Mouse (Mus musculus): ENCODE measurements around the gene Lcn12.

Lcn12 gene

GRCm38 (mm10) chr2:25497846-25498575, 4.3 kb upstream of the Lcn12 start:
- in situ Hi-C loops (cut with MboI, MseI) = no loop called here

GRCm38 (mm10) chr2:25496462-25496861, 2.8 kb upstream of the Lcn12 start:
- in situ Hi-C loops (cut with MboI, MseI) = no loop called here

GRCm38 (mm10) chr2:25492988-25493387, 723 bp downstream of the Lcn12 start:
- in situ Hi-C loops (cut with MboI, MseI) = loop anchor here (5.0 kb wide), 1 partner anchor 1079 kb away; no protein-coding TSS in a partner anchor

GRCm38 (mm10) chr2:25488671-25489068, 5.0 kb downstream of the Lcn12 start:
- in situ Hi-C loops (cut with MboI, MseI) = no loop called here

- in situ Hi-C loops (cut with MboI, MseI) = no loop called here
Observed at GRCm38 (mm10) chr2:25487965-25488670, 5.6 kb downstream of the Lcn12 start.

GRCm38 (mm10) chr2:25484901-25485647, 8.6 kb downstream of the Lcn12 start:
- in situ Hi-C loops (cut with MboI, MseI) = no loop called here

- in situ Hi-C loops (cut with MboI, MseI) = no loop called here
Observed at GRCm38 (mm10) chr2:25482969-25483368, 10.7 kb downstream of the Lcn12 start.

- in situ Hi-C loops (cut with MboI, MseI) = no loop called here
Observed at GRCm38 (mm10) chr2:25480541-25480940, 13.2 kb downstream of the Lcn12 start.

GRCm38 (mm10) chr2:25479551-25480311, 14.0 kb downstream of the Lcn12 start:
- in situ Hi-C loops (cut with MboI, MseI) = no loop called here

GRCm38 (mm10) chr2:25477967-25478675, 15.6 kb downstream of the Lcn12 start:
- in situ Hi-C loops (cut with MboI, MseI) = no loop called here

- in situ Hi-C loops (cut with MboI, MseI) = no loop called here
Observed at GRCm38 (mm10) chr2:25477541-25477940, 16.2 kb downstream of the Lcn12 start.

GRCm38 (mm10) chr2:25472550-25472949, 21.2 kb downstream of the Lcn12 start:
- in situ Hi-C loops (cut with MboI, MseI) = no loop called here

GRCm38 (mm10) chr2:25469969-25470368, 23.7 kb downstream of the Lcn12 start, which contains the start of gene Ptgds:
Ptgds (minus strand) TSS chr2:25470046.
- in situ Hi-C loops (cut with MboI, MseI) = no loop called here

- in situ Hi-C loops (cut with MboI, MseI) = no loop called here
Observed at GRCm38 (mm10) chr2:25468962-25469915, 24.5 kb downstream of the Lcn12 start.

GRCm38 (mm10) chr2:25467606-25468303, 26.0 kb downstream of the Lcn12 start:
- in situ Hi-C loops (cut with MboI, MseI) = no loop called here

- in situ Hi-C loops (cut with MboI, MseI) = no loop called here
Observed at GRCm38 (mm10) chr2:25465816-25466635, 27.7 kb downstream of the Lcn12 start.

- in situ Hi-C loops (cut with MboI, MseI) = no loop called here
Observed at GRCm38 (mm10) chr2:25465256-25465655, 28.5 kb downstream of the Lcn12 start.

- in situ Hi-C loops (cut with MboI, MseI) = no loop called here
Observed at GRCm38 (mm10) chr2:25463630-25464029, 30.1 kb downstream of the Lcn12 start.

All from T-helper 2 cell (primary cell).